In genomic region chr14:105644428-105644827, GRCm38 (mm10) we compare ENCODE assay signal across 31 mouse cellular contexts.
A peak's percentile ranks its signal among the peaks of the same experiment; 100 is the strongest.
DNase-seq lines count a peak whose midpoint lies in the region; ATAC-seq lines count a peak whose summit lies in the region.
"Had no signal": no experiment of that assay in that cellular context is flagged by ENCODE, and none has a peak within 500 bp of the region (broad histone marks: within the 10 kb centered on the region; RNA-seq: fewer than 3 reads in every experiment).

No protein-coding gene starts in this region.

- no peak overlapping the region for H3K4me2 ChIP-seq in embryonic facial prominence, embryonic 12.5 days (replicated peaks)
- no peak overlapping the region for H3K4me2 ChIP-seq in limb, embryonic 13.5 days (replicated peaks)
- H3K4me2 ChIP-seq: forebrain, embryonic 13.5 days; heart, embryonic 13.5 days; hindbrain, embryonic 14.5 days had no signal

- no peaks in the 10 kb centered on the region for H3K36me3 ChIP-seq in embryonic facial prominence, embryonic 12.5 days
- H3K36me3 ChIP-seq in embryonic facial prominence, embryonic 10.5 days (replicated peaks) = no peaks in the 10 kb centered on the region
- no peaks in the 10 kb centered on the region for H3K36me3 ChIP-seq in limb, embryonic 13.5 days
- H3K36me3 ChIP-seq in limb, embryonic 10.5 days = no peaks in the 10 kb centered on the region
- H3K36me3 ChIP-seq in forebrain, embryonic 10.5 days (replicated peaks) = no peaks in the 10 kb centered on the region
- H3K36me3 ChIP-seq: G1E; heart, embryonic 10.5 days; heart, embryonic 13.5 days had no signal

- no peak overlapping the region for H3K4me3 ChIP-seq in embryonic facial prominence, embryonic 12.5 days
- no peak overlapping the region for H3K4me3 ChIP-seq in embryonic facial prominence, embryonic 10.5 days
- H3K4me3 ChIP-seq in limb, embryonic 13.5 days = no peak overlapping the region
- no peak overlapping the region for H3K4me3 ChIP-seq in limb, embryonic 10.5 days
- H3K4me3 ChIP-seq in forebrain, embryonic 10.5 days = no peak overlapping the region
- H3K4me3 ChIP-seq: erythroblast, embryonic 14.5 days; forebrain, embryonic 13.5 days; heart, adult 2 months; heart, embryonic 10.5 days; heart, embryonic 13.5 days had no signal

- no peak overlapping the region for H3K9ac ChIP-seq in embryonic facial prominence, embryonic 12.5 days
- H3K9ac ChIP-seq in limb, embryonic 13.5 days = no peak overlapping the region
- H3K9ac ChIP-seq: forebrain, embryonic 13.5 days; heart, embryonic 13.5 days; hindbrain, embryonic 14.5 days had no signal

- 0 out of 2 replicates have a peak, but pooled peaks cover 4% of the 10 kb centered on the region for H3K4me1 ChIP-seq in embryonic facial prominence, embryonic 12.5 days
- no peaks in the 10 kb centered on the region for H3K4me1 ChIP-seq in embryonic facial prominence, embryonic 10.5 days
- H3K4me1 ChIP-seq in limb, embryonic 13.5 days = peaks cover 6% of the 10 kb centered on the region
- no peaks in the 10 kb centered on the region for H3K4me1 ChIP-seq in limb, embryonic 10.5 days
- H3K4me1 ChIP-seq in forebrain, embryonic 10.5 days = 0 out of 2 replicates have a peak, but pooled peaks cover 4% of the 10 kb centered on the region
- H3K4me1 ChIP-seq: heart, embryonic 10.5 days; heart, embryonic 13.5 days had no signal

- no peaks in the 10 kb centered on the region for H3K9me3 ChIP-seq in embryonic facial prominence, embryonic 12.5 days
- no peaks in the 10 kb centered on the region for H3K9me3 ChIP-seq in embryonic facial prominence, embryonic 10.5 days
- no peaks in the 10 kb centered on the region for H3K9me3 ChIP-seq in limb, embryonic 13.5 days
- H3K9me3 ChIP-seq in limb, embryonic 10.5 days (replicated peaks) = no peaks in the 10 kb centered on the region
- no peaks in the 10 kb centered on the region for H3K9me3 ChIP-seq in forebrain, embryonic 10.5 days
- H3K9me3 ChIP-seq: forebrain, embryonic 13.5 days; heart, embryonic 10.5 days; heart, embryonic 13.5 days had no signal

- H3K27ac ChIP-seq in embryonic facial prominence, embryonic 12.5 days = peak overlapping the region; percentile 24; the same call in 1 of the 2 replicates
- H3K27ac ChIP-seq in embryonic facial prominence, embryonic 10.5 days (replicated peaks) = no peak overlapping the region
- H3K27ac ChIP-seq in limb, embryonic 13.5 days = no peak overlapping the region
- no peak overlapping the region for H3K27ac ChIP-seq in limb, embryonic 10.5 days
- no peak overlapping the region for H3K27ac ChIP-seq in forebrain, embryonic 10.5 days
- H3K27ac ChIP-seq: forebrain, embryonic 13.5 days; heart, adult 2 months; heart, embryonic 10.5 days; heart, embryonic 13.5 days; hindbrain, embryonic 14.5 days; hindbrain, postnatal 0 days had no signal

- peak; percentile 56; the same call in 1 of the 2 replicates for ATAC-seq in embryonic facial prominence, embryonic 12.5 days (ENCODE audit: insufficient number of reproducible peaks, insufficient read depth, low FRiP score, low TSS enrichment)
- ATAC-seq in limb, embryonic 13.5 days (ENCODE audit: low FRiP score, low read depth) = peak; percentile 57; the same call in 1 of the 2 replicates
- ATAC-seq in megakaryocyte-erythroid progenitor cell, adult 5-6 weeks (replicated peaks; ENCODE audit: low FRiP score, low TSS enrichment, poor library complexity, severe bottlenecking) = peak; percentile 57; the same call in 1 of the 2 replicates
- ATAC-seq: activated CD4-positive, CD25-positive, alpha-beta regulatory T cell, adult 4 months; forebrain, embryonic 13.5 days; forebrain, embryonic 16.5 days had no signal

- H3K27me3 ChIP-seq in embryonic facial prominence, embryonic 12.5 days = 0 out of 2 replicates have a peak, but pooled peaks cover 7% of the 10 kb centered on the region
- no peaks in the 10 kb centered on the region for H3K27me3 ChIP-seq in embryonic facial prominence, embryonic 10.5 days (replicated peaks; ENCODE audit: low read depth, poor library complexity, severe bottlenecking)
- H3K27me3 ChIP-seq in limb, embryonic 13.5 days = no peaks in the 10 kb centered on the region
- H3K27me3 ChIP-seq in limb, embryonic 10.5 days (ENCODE audit: low read depth, poor library complexity, severe bottlenecking) = no peaks in the 10 kb centered on the region
- H3K27me3 ChIP-seq in forebrain, embryonic 10.5 days (ENCODE audit: poor library complexity, severe bottlenecking) = no peaks in the 10 kb centered on the region
- H3K27me3 ChIP-seq: CH12.LX; forebrain, embryonic 13.5 days; heart, embryonic 13.5 days had no signal

- DNase-seq in embryonic facial prominence, embryonic 10.5 days (ENCODE audit: low spot score) = no peak
- DNase-seq in limb, embryonic 10.5 days (ENCODE audit: low spot score) = no peak
- DNase-seq in NIH3T3 (ENCODE audit: low read depth) = peak; percentile 16
- DNase-seq in forebrain, embryonic 10.5 days (ENCODE audit: extremely low spot score, low spot score) = no peak
- no peak for DNase-seq in thymus, postnatal 4 days
- DNase-seq: adrenal gland, adult 8-10 months; adrenal gland, postnatal 25 days; B cell, adult 2 months; cerebellum, adult 11-12 months; cerebellum, adult 8-10 months; cerebellum, postnatal 10 days; cerebellum, postnatal 36 days; embryo, embryonic 11 days; gastrocnemius, postnatal 10 days; gastrocnemius, postnatal 36 days; heart, adult 2 months; heart, postnatal 14 days; heart, postnatal 4 days had no signal

- 48% methylated on average over 2 of the region's 2 CpGs for WGBS in embryonic facial prominence, embryonic 12.5 days
- 86% methylated on average over 2 of the region's 2 CpGs for WGBS in embryonic facial prominence, embryonic 10.5 days
- 44% methylated on average over 2 of the region's 2 CpGs for WGBS in limb, embryonic 13.5 days
- 95% methylated on average over 2 of the region's 2 CpGs for WGBS in limb, embryonic 10.5 days
- WGBS in forebrain, embryonic 10.5 days = 93% methylated on average over 2 of the region's 2 CpGs
